Mouse (Mus musculus): ENCODE measurements around the gene Ostm1. TPM values are rescaled to one million over a fixed set of nuclear protein-coding genes. Genes with fewer than 3 reads are reported as not detected.

The Ostm1 gene
- polyA plus RNA-seq, 1 experiment, result 7.5 TPM

DNA sequence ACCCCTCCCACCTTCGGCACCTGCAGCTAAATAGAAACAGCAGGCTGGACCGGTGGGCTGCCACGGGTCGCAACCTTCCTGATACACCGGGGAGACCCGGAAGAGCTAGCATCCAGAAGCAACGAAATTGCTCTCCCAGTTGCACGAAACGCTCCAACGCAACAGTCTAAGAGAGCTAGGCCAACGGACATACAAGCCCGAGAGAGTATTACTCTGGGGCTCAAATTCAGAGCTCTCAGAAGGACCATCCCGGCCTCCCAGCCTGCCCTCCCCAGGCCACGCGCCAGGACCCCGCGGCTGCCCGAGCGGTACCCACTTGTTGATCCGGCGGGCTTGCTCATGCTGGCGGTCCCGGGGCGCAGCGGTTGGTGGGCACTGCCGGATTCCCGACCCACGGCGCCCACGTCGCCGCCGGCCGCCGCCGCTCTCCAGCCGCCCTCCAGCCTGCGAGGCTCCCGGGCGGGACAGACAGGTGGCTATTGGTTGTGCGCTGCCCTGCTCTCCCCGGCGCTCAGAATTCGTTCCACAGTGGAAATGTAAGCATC, 984 bp upstream of the Ostm1 start:
- Histone ChIP-seq H3K4me3 (replicated peaks) (no peak overlapping the region), H3K27me3 (replicated peaks) (peaks cover 98% of the 10 kb centered on the region)

DNA sequence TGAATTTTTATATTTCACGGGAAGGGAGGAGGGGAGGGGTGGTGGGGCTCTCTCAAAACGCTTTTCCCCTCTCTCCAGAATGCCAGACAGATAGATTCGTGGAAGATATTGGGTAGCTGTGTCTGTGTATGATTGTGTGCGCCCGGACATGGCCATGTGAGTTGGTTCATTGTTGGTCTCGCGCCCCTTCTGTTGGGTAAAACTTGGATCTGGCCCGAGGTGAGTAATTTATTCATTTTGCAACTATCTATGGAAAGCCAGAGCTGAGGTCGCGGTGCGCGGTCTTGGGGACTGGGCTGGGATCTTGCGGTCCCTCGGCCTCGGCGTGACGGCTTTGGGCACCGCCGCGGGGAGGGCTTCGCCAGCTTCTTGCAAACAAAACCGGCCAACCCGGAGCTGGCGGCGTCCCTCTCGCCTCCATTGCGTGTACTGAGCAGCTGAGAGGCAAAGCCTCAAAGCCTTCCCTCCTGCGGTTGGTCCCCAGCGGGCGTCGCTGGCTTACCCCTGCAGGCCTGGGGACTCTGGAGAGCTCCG, 347 bp downstream of the Ostm1 start:
- no peak overlapping the region for H3K4me3 ChIP-seq (replicated peaks)

More for the DNA sequence above, 984 bp upstream of the Ostm1 start:
- TF ChIP-seq FLI1 (IDR thresholded peaks at IDR 0.05; ENCODE audit: low read length) (no peak), GATA1 (IDR thresholded peaks at IDR 0.05; ENCODE audit: borderline replicate concordance, low read length) (no peak)
- Histone ChIP-seq H3K9me3 (peaks cover 9% of the 10 kb centered on the region), H3K4me1 (peaks cover 66% of the 10 kb centered on the region), H3K36me3 (replicated peaks; ENCODE audit: low read length) (no peaks in the 10 kb centered on the region)

DNA sequence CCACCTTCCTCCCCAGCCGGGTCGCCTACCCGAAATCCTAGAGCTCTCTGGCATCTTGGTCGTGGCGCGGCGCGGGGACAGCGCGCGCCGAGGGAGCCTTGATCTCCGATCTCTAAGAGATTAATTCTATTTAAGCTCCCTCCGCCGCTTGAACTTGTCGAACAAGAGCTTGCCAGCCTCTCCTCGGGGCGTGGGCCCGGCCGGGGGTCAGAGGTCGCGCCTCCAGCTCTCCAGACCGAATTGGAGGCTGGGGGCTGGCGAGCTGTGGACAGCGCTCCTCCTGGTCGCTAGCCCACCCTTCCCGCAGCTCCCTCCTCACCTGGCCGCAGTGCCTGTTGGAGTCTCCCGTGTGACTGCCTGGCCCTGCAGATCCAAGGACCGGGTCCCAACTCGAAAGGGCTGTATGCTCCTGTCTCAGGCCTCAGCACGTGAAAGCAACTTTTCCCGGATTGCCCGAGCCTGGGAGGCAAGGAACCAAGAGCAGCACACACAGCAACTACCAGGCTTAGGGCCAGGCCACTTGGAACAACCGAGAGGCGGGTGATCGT, 888 bp downstream of the Ostm1 start:
- TF ChIP-seq GATA1 (IDR thresholded peaks at IDR 0.05; ENCODE audit: borderline replicate concordance, low read length), result no peak
- no peak for TF ChIP-seq FLI1 (IDR thresholded peaks at IDR 0.05; ENCODE audit: low read length)
- Histone ChIP-seq H3K27me3 (replicated peaks) (peaks cover 98% of the 10 kb centered on the region), H3K4me3 (replicated peaks) (no peak overlapping the region), H3K4me1 (peaks cover 52% of the 10 kb centered on the region), H3K36me3 (replicated peaks; ENCODE audit: low read length) (no peaks in the 10 kb centered on the region), H3K9me3 (peaks cover 9% of the 10 kb centered on the region)

More for the DNA sequence above, 347 bp downstream of the Ostm1 start:
- Histone ChIP-seq H3K36me3 (replicated peaks; ENCODE audit: low read length) (no peaks in the 10 kb centered on the region), H3K27me3 (replicated peaks) (peaks cover 98% of the 10 kb centered on the region), H3K9me3 (peaks cover 9% of the 10 kb centered on the region), H3K4me1 (peaks cover 57% of the 10 kb centered on the region)
- no peak for TF ChIP-seq FLI1 (IDR thresholded peaks at IDR 0.05; ENCODE audit: low read length)
- TF ChIP-seq GATA1 (IDR thresholded peaks at IDR 0.05; ENCODE audit: borderline replicate concordance, low read length), result no peak

DNA sequence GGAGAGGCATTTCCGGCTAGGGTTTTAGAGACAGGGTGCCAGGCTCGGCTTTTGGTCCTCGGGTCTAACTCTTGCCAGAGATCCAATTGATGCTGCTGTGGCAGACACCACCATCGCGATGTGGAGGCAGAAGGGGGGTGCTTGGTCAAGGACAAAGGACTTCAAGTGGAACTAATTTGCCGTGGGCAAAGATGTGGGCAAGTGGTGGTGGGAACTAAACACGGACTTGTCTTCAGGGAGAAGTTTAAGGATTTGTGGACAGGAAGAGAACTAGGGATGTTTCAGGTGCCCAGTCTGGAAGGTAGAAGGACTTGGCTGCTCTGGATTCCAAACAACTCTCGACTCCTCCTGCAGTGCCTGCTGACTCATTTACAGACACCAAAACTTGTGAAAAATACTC, 1.5 kb downstream of the Ostm1 start:
- Histone ChIP-seq H3K4me1 (peaks cover 45% of the 10 kb centered on the region), H3K4me3 (replicated peaks) (no peak overlapping the region), H3K9me3 (peaks cover 9% of the 10 kb centered on the region), H3K36me3 (replicated peaks; ENCODE audit: low read length) (no peaks in the 10 kb centered on the region), H3K27me3 (replicated peaks) (peaks cover 98% of the 10 kb centered on the region)
- TF ChIP-seq GATA1 (IDR thresholded peaks at IDR 0.05; ENCODE audit: borderline replicate concordance, low read length), result no peak

DNA sequence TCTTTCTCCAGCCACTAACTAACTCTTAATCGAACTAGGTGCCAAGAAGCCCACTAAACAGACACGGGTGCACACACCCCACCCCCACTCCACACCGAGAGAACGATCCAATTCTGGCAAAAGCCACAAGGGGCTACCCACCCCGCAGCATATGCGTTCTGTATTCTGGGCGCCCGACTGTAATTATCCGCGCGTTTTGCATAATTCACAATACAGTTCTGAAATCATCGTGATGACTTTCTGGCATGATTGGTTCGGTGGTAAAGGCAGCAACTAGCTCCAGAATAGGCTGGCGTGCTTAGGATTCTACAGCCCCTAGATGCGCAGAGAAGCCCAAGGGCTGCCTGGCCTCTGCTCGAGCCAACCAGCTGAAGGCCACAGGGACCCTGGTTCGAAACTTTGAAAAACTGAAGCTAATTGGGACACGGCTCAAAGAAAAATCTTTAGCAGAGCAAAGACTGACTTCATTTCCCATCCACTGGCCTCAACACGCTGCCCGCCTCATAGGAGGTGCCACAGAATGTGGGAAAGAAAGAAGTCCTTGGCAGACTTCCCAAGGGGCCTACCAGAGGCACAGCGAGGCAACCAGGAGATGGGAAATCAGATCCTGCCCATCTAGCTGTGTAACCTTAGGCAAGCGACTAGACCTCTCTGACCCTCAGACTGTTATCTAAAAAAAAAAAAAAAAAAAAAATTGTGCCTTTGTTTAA, 2.1 kb downstream of the Ostm1 start:
- Histone ChIP-seq H3K9me3 (peaks cover 9% of the 10 kb centered on the region), H3K27me3 (replicated peaks) (peaks cover 98% of the 10 kb centered on the region), H3K4me3 (replicated peaks) (no peak overlapping the region), H3K4me1 (peaks cover 41% of the 10 kb centered on the region), H3K36me3 (replicated peaks; ENCODE audit: low read length) (no peaks in the 10 kb centered on the region)
- TF ChIP-seq FLI1 (IDR thresholded peaks at IDR 0.05; ENCODE audit: low read length) (no peak), GATA1 (IDR thresholded peaks at IDR 0.05; ENCODE audit: borderline replicate concordance, low read length) (no peak)

DNA sequence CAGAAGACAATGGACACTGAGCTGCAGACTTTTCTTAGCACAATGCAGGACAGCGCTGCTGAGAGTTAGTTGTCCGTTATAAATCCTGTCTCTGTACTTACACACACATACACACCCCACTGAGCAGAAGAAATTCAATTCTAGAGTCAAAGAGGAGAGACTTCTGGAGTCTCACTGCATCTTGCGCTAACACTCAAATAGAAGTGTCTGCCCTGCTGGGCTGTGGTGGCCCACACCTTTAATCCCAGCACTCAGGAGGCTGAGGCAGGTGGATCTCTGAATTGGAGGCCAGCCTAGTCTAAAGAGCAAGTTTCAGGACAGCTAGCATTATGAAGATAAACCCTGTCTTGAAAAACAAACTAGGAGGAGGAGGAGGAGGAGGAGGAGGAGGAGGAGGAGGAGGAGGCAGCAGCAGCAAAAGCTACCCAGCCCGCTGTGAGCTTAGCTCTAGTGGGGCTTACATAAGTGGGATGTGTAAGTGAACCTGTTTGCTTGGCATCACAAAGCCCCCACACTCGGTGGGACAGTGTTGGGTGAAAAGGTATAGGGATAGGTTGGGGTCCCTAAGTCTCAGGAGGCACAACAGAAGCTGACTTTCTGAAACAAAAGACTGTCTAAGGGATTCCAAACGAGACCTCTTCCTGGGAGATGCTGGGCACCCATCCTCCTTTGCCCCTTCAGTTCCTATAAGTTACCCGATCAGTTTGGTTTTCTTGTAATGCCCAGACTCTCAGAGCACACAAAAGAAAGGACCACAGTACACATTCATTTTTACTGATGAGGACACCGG, 4.5 kb downstream of the Ostm1 start:
- no peak for TF ChIP-seq GATA1 (IDR thresholded peaks at IDR 0.05; ENCODE audit: borderline replicate concordance, low read length)
- no peak for TF ChIP-seq FLI1 (IDR thresholded peaks at IDR 0.05; ENCODE audit: low read length)
- H3K9me3 ChIP-seq, result peaks cover 12% of the 10 kb centered on the region
- no peaks in the 10 kb centered on the region for H3K36me3 ChIP-seq (replicated peaks; ENCODE audit: low read length)
- peaks cover 42% of the 10 kb centered on the region for H3K4me1 ChIP-seq
- H3K4me3 ChIP-seq (replicated peaks), result no peak overlapping the region
- H3K27me3 ChIP-seq (replicated peaks), result peaks cover 100% of the 10 kb centered on the region

DNA sequence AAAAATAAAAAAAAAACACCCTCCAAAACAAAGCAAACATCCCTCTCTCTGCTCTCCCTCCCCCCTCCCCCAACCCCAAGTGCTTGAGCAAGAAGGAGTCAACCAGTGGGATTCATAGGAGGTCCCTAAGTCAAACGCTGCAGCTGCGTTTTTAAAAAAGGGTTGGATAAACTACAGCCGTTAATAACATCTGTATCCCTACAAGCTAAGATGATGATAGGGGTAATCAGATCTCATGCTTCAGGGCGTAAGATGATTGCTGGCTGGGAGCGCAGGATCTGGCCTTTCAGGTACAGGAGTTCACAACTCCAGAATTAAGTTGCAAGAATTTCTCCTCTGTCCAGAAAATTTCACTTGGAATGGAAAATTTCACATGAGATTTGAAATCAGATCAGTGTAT, 5.9 kb downstream of the Ostm1 start:
- TF ChIP-seq FLI1 (IDR thresholded peaks at IDR 0.05; ENCODE audit: low read length) (no peak), GATA1 (IDR thresholded peaks at IDR 0.05; ENCODE audit: borderline replicate concordance, low read length) (no peak)
- Histone ChIP-seq H3K4me3 (replicated peaks) (no peak overlapping the region), H3K4me1 (peaks cover 29% of the 10 kb centered on the region), H3K27me3 (replicated peaks) (peaks cover 100% of the 10 kb centered on the region), H3K9me3 (peaks cover 11% of the 10 kb centered on the region), H3K36me3 (replicated peaks; ENCODE audit: low read length) (no peaks in the 10 kb centered on the region)

DNA sequence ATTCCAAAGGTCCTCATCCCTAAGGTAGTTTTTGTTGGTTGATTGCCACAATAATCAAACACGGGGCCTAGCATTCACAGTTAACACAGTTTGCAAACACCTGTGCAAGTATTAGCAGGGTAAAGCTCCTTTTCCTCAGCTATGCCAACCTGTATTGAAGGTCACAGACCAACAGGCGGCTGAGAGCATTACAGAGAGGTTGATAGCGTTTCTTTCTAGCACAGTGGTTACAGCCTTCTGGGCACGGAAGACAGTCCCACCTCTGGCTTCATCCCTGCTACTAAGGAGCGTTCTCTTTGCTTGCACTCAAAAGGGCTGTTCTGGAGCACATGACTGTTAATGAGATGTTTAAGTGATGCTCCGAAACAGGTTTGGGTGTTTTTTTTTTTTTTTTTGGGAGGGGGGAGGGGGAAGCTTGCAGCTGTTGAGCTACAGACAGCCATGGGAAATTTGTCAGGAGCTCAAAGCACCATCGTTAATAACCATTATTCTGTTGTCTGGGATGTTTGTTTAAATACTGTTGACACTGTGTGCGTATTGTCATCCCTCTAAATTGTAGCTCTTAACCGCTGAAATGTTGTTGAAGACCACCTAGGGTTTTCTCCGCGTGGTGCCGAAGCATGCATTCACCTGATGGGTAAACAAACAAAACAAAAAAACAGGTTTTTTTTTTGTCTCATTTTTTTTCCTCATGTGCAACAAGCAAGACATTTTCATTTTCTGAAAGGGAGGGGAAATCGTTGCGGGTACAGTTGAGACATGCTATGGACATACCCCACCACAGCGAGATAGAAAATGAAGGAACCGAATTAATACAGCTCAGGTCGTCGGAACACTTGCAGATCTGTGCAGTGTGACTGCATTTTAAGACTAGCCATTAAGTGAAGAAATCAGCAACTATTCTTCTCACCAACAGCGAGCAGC, 6.9 kb downstream of the Ostm1 start:
- peaks cover 25% of the 10 kb centered on the region for H3K4me1 ChIP-seq
- peaks cover 9% of the 10 kb centered on the region for H3K9me3 ChIP-seq
- TF ChIP-seq FLI1 (IDR thresholded peaks at IDR 0.05; ENCODE audit: low read length) (no peak), GATA1 (IDR thresholded peaks at IDR 0.05; ENCODE audit: borderline replicate concordance, low read length) (no peak)
- peak overlapping the region; percentile 86 for H3K4me3 ChIP-seq (replicated peaks)
- H3K27me3 ChIP-seq (replicated peaks), result peaks cover 99% of the 10 kb centered on the region
- H3K36me3 ChIP-seq (replicated peaks; ENCODE audit: low read length), result no peaks in the 10 kb centered on the region
